Mouse (Mus musculus) CH12.LX (cell line): ENCODE measurements around the gene Cuedc1. TPM values are rescaled to one million over a fixed set of nuclear protein-coding genes. Genes with fewer than 3 reads are reported as not detected.

ENCODE experiments used
- DNase-seq: peaks from one replicate; pipeline ENCODE4 v3.0.0-alpha.2; 2013; ENCODE audit errors: extremely low read depth
- H3K27ac ChIP-seq: 2 replicates; pipeline ENCODE4 v1.5.1; 2012; ENCODE audit warnings: low read depth, mild to moderate bottlenecking, control low read depth, moderate library complexity; ENCODE audit not compliant: insufficient read depth
- H3K27me3 ChIP-seq: replicated peaks from 2 replicates; pipeline ENCODE3; 2012; ENCODE audit warnings: inconsistent platforms
- H3K36me3 ChIP-seq, 2 experiments: replicated peaks in 1 of 2; 2 replicates each; pipeline versions ENCODE3 to v1.6.1; 2012; ENCODE audit warnings: inconsistent platforms in 1 of 2, low read length in 1 of 2, mild to moderate bottlenecking in 1 of 2, mixed read lengths in 1 of 2, moderate library complexity in 1 of 2; ENCODE audit not compliant: control insufficient read depth in 1 of 2, insufficient read depth in 1 of 2
- H3K4me1 ChIP-seq, 2 experiments: 2 replicates each; pipeline ENCODE4 v1.6.1; 2012; ENCODE audit warnings: inconsistent platforms in 1 of 2, moderate library complexity in 1 of 2; ENCODE audit not compliant: insufficient read depth in 2 of 2, control insufficient read depth in 1 of 2
- H3K4me2 ChIP-seq: 2 replicates; pipeline ENCODE4 v1.6.1; 2012; ENCODE audit warnings: low read depth, mild to moderate bottlenecking, control low read depth; ENCODE audit not compliant: poor library complexity, insufficient read depth, severe bottlenecking
- H3K4me3 ChIP-seq, 3 experiments: fragments of 150-350 bp in 1 of 3; sonication (generic) in 1 of 3; replicated peaks in 1 of 3; 2 replicates each; pipeline versions ENCODE3 to v1.5.1; 2011 to 2012; ENCODE audit warnings: low read depth in 2 of 3, low read length in 2 of 3, mild to moderate bottlenecking in 2 of 3, moderate library complexity in 2 of 3, control low read depth in 1 of 3, improper control_type of control experiment in 1 of 3, inconsistent platforms in 1 of 3, mixed read lengths in 1 of 3; ENCODE audit not compliant: poor library complexity in 1 of 3
- H3K79me2 ChIP-seq: replicated peaks from 2 replicates; pipeline ENCODE4 v1.6.1; 2012; ENCODE audit warnings: mild to moderate bottlenecking, moderate library complexity; ENCODE audit not compliant: control insufficient read depth, poor library complexity, insufficient read depth, severe bottlenecking; ENCODE audit errors: extremely low read depth
- H3K9ac ChIP-seq: 2 replicates; pipeline ENCODE4 v1.6.1; 2012; ENCODE audit warnings: low read depth, mild to moderate bottlenecking, control low read depth, moderate library complexity; ENCODE audit not compliant: insufficient read depth
- H3K9me3 ChIP-seq: replicated peaks from 2 replicates; pipeline ENCODE3; 2012; ENCODE audit warnings: low read length, inconsistent platforms, mixed read lengths
- BHLHE40 ChIP-seq: IDR thresholded peaks from 2 replicates; pipeline ENCODE4 v1.6.1; 2011; ENCODE audit warnings: mild to moderate bottlenecking, low read depth, low read length, improper control_type of control experiment
- CHD2 ChIP-seq: IDR thresholded peaks from 2 replicates; pipeline ENCODE4 v1.6.1; 2011; ENCODE audit warnings: low read length, improper control_type of control experiment
- E2F4 ChIP-seq: IDR thresholded peaks from 2 replicates; pipeline ENCODE4 v1.6.1; 2011; ENCODE audit warnings: low read depth, low read length, improper control_type of control experiment; ENCODE audit not compliant: insufficient replicate concordance
- ELF1 ChIP-seq: IDR thresholded peaks from 2 replicates; pipeline ENCODE4 v1.6.1; 2014; ENCODE audit warnings: low read depth, mild to moderate bottlenecking, inconsistent platforms, low read length, improper control_type of control experiment
- EP300 ChIP-seq: IDR thresholded peaks from 2 replicates; pipeline ENCODE4 v1.6.1; 2011; ENCODE audit warnings: low read length, improper control_type of control experiment
- ETS1 ChIP-seq: conservative IDR thresholded peaks from 2 replicates; pipeline ENCODE4 v1.6.1; 2012; ENCODE audit warnings: low read depth, mild to moderate bottlenecking, inconsistent platforms, low read length, improper control_type of control experiment, moderate library complexity
- HCFC1 ChIP-seq: IDR thresholded peaks from 2 replicates; pipeline ENCODE4 v1.6.1; 2012; ENCODE audit warnings: low read depth, mild to moderate bottlenecking, inconsistent platforms, low read length, improper control_type of control experiment
- JUN ChIP-seq: IDR thresholded peaks from 2 replicates; pipeline ENCODE4 v1.6.1; 2011; ENCODE audit warnings: low read depth, mild to moderate bottlenecking, low read length, improper control_type of control experiment, moderate library complexity; ENCODE audit not compliant: insufficient read depth
- KAT2A ChIP-seq: IDR thresholded peaks from 2 replicates; pipeline ENCODE4 v1.6.1; 2012; ENCODE audit warnings: low read length, improper control_type of control experiment, inconsistent platforms; ENCODE audit not compliant: insufficient replicate concordance
- MAX ChIP-seq: IDR thresholded peaks from 2 replicates; pipeline ENCODE4 v1.6.1; 2011; ENCODE audit warnings: low read length, improper control_type of control experiment
- MAZ ChIP-seq: IDR thresholded peaks from 2 replicates; pipeline ENCODE4 v1.6.1; 2012; ENCODE audit warnings: low read depth, mild to moderate bottlenecking, inconsistent platforms, low read length, improper control_type of control experiment, moderate library complexity
- MEF2A ChIP-seq: IDR thresholded peaks from 2 replicates; pipeline ENCODE4 v1.6.1; 2014; ENCODE audit warnings: low read depth, mild to moderate bottlenecking, inconsistent platforms, low read length, improper control_type of control experiment, borderline replicate concordance
- MXI1 ChIP-seq: IDR thresholded peaks from 2 replicates; pipeline ENCODE4 v1.6.1; 2011; ENCODE audit warnings: mild to moderate bottlenecking, low read depth, low read length, improper control_type of control experiment
- MYC ChIP-seq: IDR thresholded peaks from 2 replicates; pipeline ENCODE4 v1.6.1; 2011; ENCODE audit warnings: low read depth, mild to moderate bottlenecking, improper control_type of control experiment, low read length
- NELFE ChIP-seq: IDR thresholded peaks from 2 replicates; pipeline ENCODE4 v1.6.1; 2011; ENCODE audit warnings: low read depth, low read length, improper control_type of control experiment
- NRF1 ChIP-seq: IDR thresholded peaks from 2 replicates; pipeline ENCODE4 v1.6.1; 2014; ENCODE audit warnings: low read depth, mild to moderate bottlenecking, inconsistent platforms, low read length, improper control_type of control experiment, moderate library complexity
- POLR2A ChIP-seq: IDR thresholded peaks from 2 replicates; pipeline ENCODE4 v1.6.1; 2011; ENCODE audit warnings: low read depth, mild to moderate bottlenecking, improper control_type of control experiment, low read length
- POLR2AphosphoS2 ChIP-seq: IDR thresholded peaks from 2 replicates; pipeline ENCODE4 v1.6.1; 2011; ENCODE audit warnings: low read depth, low read length, improper control_type of control experiment
- RAD21 ChIP-seq: IDR thresholded peaks from 2 replicates; pipeline ENCODE4 v1.6.1; 2011; ENCODE audit warnings: low read depth, mild to moderate bottlenecking, low read length, improper control_type of control experiment, moderate library complexity
- RCOR1 ChIP-seq: conservative IDR thresholded peaks from 2 replicates; pipeline ENCODE4 v1.6.1; 2012; ENCODE audit warnings: low read depth, mild to moderate bottlenecking, inconsistent platforms, low read length, improper control_type of control experiment
- SIN3A ChIP-seq: IDR thresholded peaks from 2 replicates; pipeline ENCODE4 v1.6.1; 2012; ENCODE audit warnings: low read length, improper control_type of control experiment, inconsistent platforms
- TBP ChIP-seq: conservative IDR thresholded peaks from 2 replicates; pipeline ENCODE4 v1.6.1; 2011; ENCODE audit warnings: low read depth, low read length, improper control_type of control experiment
- UBTF ChIP-seq: IDR thresholded peaks from 2 replicates; pipeline ENCODE4 v1.6.1; 2012; ENCODE audit warnings: low read depth, mild to moderate bottlenecking, inconsistent platforms, low read length, improper control_type of control experiment, moderate library complexity
- USF1 ChIP-seq: IDR thresholded peaks from 2 replicates; pipeline ENCODE4 v1.6.1; 2014; ENCODE audit warnings: low read depth, mild to moderate bottlenecking, inconsistent platforms, low read length, improper control_type of control experiment
- USF2 ChIP-seq: conservative IDR thresholded peaks from 2 replicates; pipeline ENCODE4 v1.6.1; 2011; ENCODE audit warnings: low read depth, low read length, improper control_type of control experiment
- ZC3H11A ChIP-seq: IDR thresholded peaks from 2 replicates; pipeline ENCODE4 v1.6.1; 2012; ENCODE audit warnings: low read depth, mild to moderate bottlenecking, inconsistent platforms, low read length, improper control_type of control experiment
- ZKSCAN1 ChIP-seq: IDR thresholded peaks from 2 replicates; pipeline ENCODE4 v1.6.1; 2012; ENCODE audit warnings: low read depth, inconsistent platforms, low read length, improper control_type of control experiment, borderline replicate concordance
- ZNF384 ChIP-seq: IDR thresholded peaks from 2 replicates; pipeline ENCODE4 v1.6.1; 2012; ENCODE audit warnings: low read depth, low read length, improper control_type of control experiment, inconsistent platforms
- dilution Hi-C: fragments of 300-500 bp; cut with MboI; formaldehyde crosslinking; loops from 2 replicates; pipeline ENCODE4 v1.14.3; 2020; ENCODE audit warnings: low sequenced_read_pairs; ENCODE audit not compliant: extremely low pct_unique_long_range_greater_than_20kb, extremely low pct_ligation_motif_present
- in situ Hi-C: fragments of 300-500 bp; cut with MboI; formaldehyde crosslinking; loops from 3 replicates; pipeline ENCODE4 v1.14.3; 2019; ENCODE audit warnings: low sequenced_read_pairs, low pct_ligation_motif_present, low pct_unique_long_range_greater_than_20kb, mixed read lengths
- polyA plus RNA-seq: library from polyadenylated mRNA; unstranded; fragments of >175 nt; gene quantifications from 2 replicates; pipeline ENCODE4 v1.2.1, GENCODE M21; 2012; ENCODE audit warnings: low read depth; ENCODE audit not compliant: insufficient read length
- total RNA-seq, 2 experiments: library from RNA; depleted of rRNA; stranded (reverse); fragments of 300-350 nt in 1 of 2; fragments of >200 nt in 1 of 2; gene quantifications; 2 replicates each; pipeline ENCODE4 v1.2.3; 2012 to 2014

Gene Cuedc1
- total and polyA plus RNA-seq, 3 experiments: 0.20 to 0.51 (median 0.47) TPM

DNA sequence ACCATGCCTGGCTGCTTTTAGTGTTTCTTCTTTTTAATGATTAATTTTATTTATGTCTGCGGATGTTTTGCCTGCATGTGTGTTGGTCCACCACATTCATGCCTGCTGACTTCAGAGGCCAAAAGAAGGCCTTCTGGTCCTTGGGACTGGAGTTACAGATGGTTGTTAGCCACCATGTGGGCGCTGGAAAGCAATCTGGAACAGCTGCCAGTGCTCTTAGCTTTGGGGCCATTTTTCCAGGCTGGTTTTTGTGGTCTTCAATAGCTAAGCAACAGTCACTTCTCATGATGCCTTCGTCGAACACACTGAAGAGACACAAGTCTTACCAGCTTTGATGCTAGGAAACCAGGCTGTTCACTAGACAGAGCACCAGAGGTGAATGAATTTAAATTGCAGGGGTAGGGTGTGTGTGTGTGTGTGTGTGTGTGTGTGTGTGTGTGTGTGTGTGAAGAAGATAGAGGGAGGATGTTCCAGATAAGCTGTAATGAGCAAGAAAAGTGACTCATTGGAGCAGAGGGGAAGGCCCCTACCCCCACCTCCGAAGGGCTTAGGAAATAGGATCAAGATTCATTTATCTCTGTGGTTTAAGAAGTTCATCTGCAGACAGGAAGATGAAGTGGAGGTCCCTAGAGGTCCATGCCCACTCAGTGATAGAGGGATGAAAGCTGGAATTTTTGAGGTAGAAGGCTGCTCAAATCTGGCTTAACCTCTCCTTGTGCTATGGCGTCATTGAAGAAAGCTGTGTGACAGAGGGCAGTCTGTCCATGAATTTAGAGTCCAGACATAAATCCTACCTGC lies 7.8 kb downstream of the Cuedc1 start:
- Histone ChIP-seq H3K4me2 (no peak overlapping the region), H3K79me2 (no peaks in the 10 kb centered on the region), H3K9ac (no peak overlapping the region), H3K27me3 (peaks cover 39% of the 10 kb centered on the region), H3K36me3 (no peaks in the 10 kb centered on the region), H3K4me1 (peaks cover 48 to 81% of the 10 kb centered on the region in 2 experiments), H3K9me3 (no peaks in the 10 kb centered on the region), H3K4me3 (no peak overlapping the region), H3K27ac (no peak overlapping the region)
- DNase-seq: peak; percentile 73
- TF ChIP-seq CHD2: peak; percentile 67
- TF ChIP-seq USF1: no peak
- no peak for TF ChIP-seq ZNF384
- TF ChIP-seq UBTF: 0 out of 2 replicates have a peak, but pooled peaks have one; percentile 45
- no peak for TF ChIP-seq RAD21
- peak; percentile 27; the same call in 1 of the 2 replicates for TF ChIP-seq MAZ
- no peak for TF ChIP-seq ELF1
- TF ChIP-seq SIN3A: peak; percentile 71
- TF ChIP-seq TBP: no peak
- no peak for TF ChIP-seq ZC3H11A
- 0 out of 2 replicates have a peak, but pooled peaks have one; percentile 26 for TF ChIP-seq MXI1
- no peak for TF ChIP-seq KAT2A
- TF ChIP-seq ETS1: peak; percentile 64
- 0 out of 2 replicates have a peak, but pooled peaks have one; percentile 24 for TF ChIP-seq MEF2A
- peak; percentile 43; the same call in 1 of the 2 replicates for TF ChIP-seq BHLHE40
- TF ChIP-seq EP300: peak; percentile 58
- peak; percentile 13; the same call in 1 of the 2 replicates for TF ChIP-seq MAX
- in situ Hi-C loops (no loop called here), dilution Hi-C loops (no loop called here)

DNA sequence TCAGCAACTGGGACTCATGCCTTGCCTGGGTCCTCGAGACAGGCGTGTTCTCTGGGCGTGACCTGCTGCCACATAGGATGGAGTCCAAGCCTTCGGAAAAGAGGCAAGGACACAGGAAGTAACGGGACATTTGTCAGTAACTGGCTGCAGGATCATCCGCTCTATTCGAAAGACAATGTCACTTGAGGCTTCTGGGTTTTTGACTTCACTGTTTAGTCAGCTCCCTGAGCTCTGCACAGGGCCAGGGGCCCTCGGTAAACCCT lies 8.4 kb downstream of the Cuedc1 start:
- TF ChIP-seq USF2: no peak
- TF ChIP-seq RAD21: no peak
- no peak for TF ChIP-seq ZC3H11A
- TF ChIP-seq POLR2A: no peak
- no peak for TF ChIP-seq RCOR1
- TF ChIP-seq MYC: no peak
- no peak for TF ChIP-seq NELFE
- TF ChIP-seq E2F4: no peak
- no peak for TF ChIP-seq HCFC1
- no peak for TF ChIP-seq ZKSCAN1
- no peak for TF ChIP-seq CHD2
- no peak for TF ChIP-seq JUN
- no peak for TF ChIP-seq NRF1
- no peak for TF ChIP-seq POLR2AphosphoS2
- Histone ChIP-seq H3K27me3 (peaks cover 36% of the 10 kb centered on the region), H3K27ac (no peak overlapping the region), H3K9ac (no peak overlapping the region), H3K79me2 (no peaks in the 10 kb centered on the region), H3K4me1 (peaks cover 51 to 85% of the 10 kb centered on the region in 2 experiments), H3K4me2 (no peak overlapping the region), H3K4me3 (no peak overlapping the region), H3K9me3 (no peaks in the 10 kb centered on the region), H3K36me3 (no peaks in the 10 kb centered on the region)
- DNase-seq: no peak
- in situ Hi-C loops: no loop called here
- dilution Hi-C loops: no loop called here
